Mouse (Mus musculus): ENCODE results near the gene Urb2. TPM values are rescaled to one million over a fixed set of nuclear protein-coding genes. Genes with fewer than 3 reads are reported as not detected.
"Not testable (repeated sequence)": the region's sequence is repeated elsewhere in the genome, so short reads cannot be mapped to it uniquely, and the experiment has no call there.

Urb2 gene
- polyA plus RNA-seq, 1 experiment from 2014 or later, result 3.6 TPM

GRCm38 (mm10) chr8:123990277-123991049 is 30.8 kb upstream of the Urb2 start:
- H3K27me3 ChIP-seq (replicated peaks), result no peaks in the 10 kb centered on the region
- H3K4me2 ChIP-seq, result no peak overlapping the region
- H3K36me3 ChIP-seq, result peaks cover 6% of the 10 kb centered on the region; the same call in 1 of the 2 replicates
- peaks cover 9% of the 10 kb centered on the region; the same call in 1 of the 2 replicates for H3K4me1 ChIP-seq
- H3K9me3 ChIP-seq, result no peaks in the 10 kb centered on the region
- peak overlapping the region; percentile 26; the same call in 1 of the 2 replicates for H3K27ac ChIP-seq
- H3K9ac ChIP-seq, result no peak overlapping the region
- ATAC-seq (ENCODE audit: insufficient read depth, low FRiP score, low read depth), result peak; percentile 15; the same call in 1 of the 2 replicates
- WGBS, result 71% methylated on average over 13 of the region's 13 CpGs
- H3K4me3 ChIP-seq (replicated peaks), result no peak overlapping the region

DNA sequence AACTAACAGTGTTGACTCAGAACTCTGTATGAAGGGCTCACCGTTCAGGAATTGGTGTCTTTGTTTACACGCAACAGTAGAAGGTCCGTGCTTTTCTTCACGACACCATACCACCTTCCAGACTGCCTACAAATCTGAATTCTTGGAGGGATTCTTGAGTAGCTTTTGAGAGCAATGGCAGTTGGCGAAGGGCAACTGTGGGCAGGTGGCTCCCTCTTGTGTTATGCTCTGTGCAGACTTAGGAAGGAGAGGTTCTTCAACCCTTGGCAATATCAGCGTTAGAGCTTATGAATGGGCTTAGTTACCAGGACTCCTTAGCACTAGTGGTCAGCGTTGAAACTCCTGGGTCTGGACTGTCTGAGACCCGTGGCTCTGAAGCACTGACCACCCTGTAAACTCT is 28.7 kb upstream of the Urb2 start:
- no peak overlapping the region for H3K9ac ChIP-seq
- peaks cover 15% of the 10 kb centered on the region for H3K36me3 ChIP-seq
- H3K27ac ChIP-seq, result 0 out of 2 replicates have a peak overlapping the region, but pooled peaks have one; percentile 40
- H3K9me3 ChIP-seq, result no peaks in the 10 kb centered on the region
- no peaks in the 10 kb centered on the region for H3K27me3 ChIP-seq (replicated peaks)
- WGBS, result 77% methylated on average over 8 of the region's 8 CpGs
- no peak overlapping the region for H3K4me3 ChIP-seq (replicated peaks)
- H3K4me2 ChIP-seq, result no peak overlapping the region
- no peak for ATAC-seq (ENCODE audit: insufficient read depth, low FRiP score, low read depth)
- peaks cover 9% of the 10 kb centered on the region; the same call in 1 of the 2 replicates for H3K4me1 ChIP-seq

GRCm38 (mm10) chr8:123993597-123993996 is 27.7 kb upstream of the Urb2 start:
- H3K9ac ChIP-seq, result no peak overlapping the region
- H3K4me3 ChIP-seq (replicated peaks), result no peak overlapping the region
- H3K27me3 ChIP-seq (replicated peaks), result no peaks in the 10 kb centered on the region
- WGBS, result 69% methylated on average over 5 of the region's 5 CpGs
- no peaks in the 10 kb centered on the region for H3K9me3 ChIP-seq
- H3K27ac ChIP-seq, result peak overlapping the region; percentile 84
- H3K36me3 ChIP-seq, result peaks cover 19% of the 10 kb centered on the region
- H3K4me2 ChIP-seq, result no peak overlapping the region
- peak; percentile 25; the same call in 1 of the 2 replicates for ATAC-seq (ENCODE audit: insufficient read depth, low FRiP score, low read depth)
- 0 out of 2 replicates have a peak, but pooled peaks cover 9% of the 10 kb centered on the region for H3K4me1 ChIP-seq

GRCm38 (mm10) chr8:123993997-123994396 is 27.3 kb upstream of the Urb2 start:
- 0 out of 2 replicates have a peak, but pooled peaks cover 9% of the 10 kb centered on the region for H3K4me1 ChIP-seq
- 60% methylated on average over 3 of the region's 3 CpGs for WGBS
- peaks cover 20% of the 10 kb centered on the region for H3K36me3 ChIP-seq
- H3K4me2 ChIP-seq, result no peak overlapping the region
- H3K27me3 ChIP-seq (replicated peaks), result no peaks in the 10 kb centered on the region
- H3K27ac ChIP-seq, result peak overlapping the region; percentile 85
- ATAC-seq (ENCODE audit: insufficient read depth, low FRiP score, low read depth), result peak; percentile 79
- H3K9ac ChIP-seq, result no peak overlapping the region
- no peak overlapping the region for H3K4me3 ChIP-seq (replicated peaks)
- no peaks in the 10 kb centered on the region for H3K9me3 ChIP-seq

DNA sequence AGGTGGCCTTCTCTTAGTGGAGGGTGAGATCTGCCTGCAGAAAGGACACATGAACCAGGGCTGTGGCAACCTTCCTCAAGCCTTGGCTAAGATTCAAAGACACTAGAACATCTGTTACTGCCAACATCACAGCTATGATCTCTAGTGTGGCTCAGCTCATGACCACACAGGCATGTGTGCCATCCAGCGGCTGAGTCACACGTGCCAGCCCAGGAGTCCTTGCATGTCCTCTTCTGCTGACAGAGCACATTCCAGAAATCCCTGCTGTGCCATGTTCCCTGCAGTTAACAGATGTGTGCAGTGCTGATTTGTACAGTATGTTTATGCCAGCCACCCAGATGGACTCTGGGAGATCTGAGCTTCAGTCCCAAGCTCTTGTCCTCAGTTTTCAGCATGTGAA is 21.7 kb upstream of the Urb2 start:
- H3K27ac ChIP-seq, result no peak overlapping the region
- no peak for ATAC-seq (ENCODE audit: insufficient read depth, low FRiP score, low read depth)
- WGBS, result 93% methylated on average over 2 of the region's 2 CpGs
- H3K4me3 ChIP-seq (replicated peaks), result no peak overlapping the region
- peaks cover 40% of the 10 kb centered on the region for H3K36me3 ChIP-seq
- no peaks in the 10 kb centered on the region for H3K27me3 ChIP-seq (replicated peaks)
- H3K9ac ChIP-seq, result no peak overlapping the region
- H3K9me3 ChIP-seq, result no peaks in the 10 kb centered on the region
- H3K4me1 ChIP-seq, result no peaks in the 10 kb centered on the region
- H3K4me2 ChIP-seq, result no peak overlapping the region

DNA sequence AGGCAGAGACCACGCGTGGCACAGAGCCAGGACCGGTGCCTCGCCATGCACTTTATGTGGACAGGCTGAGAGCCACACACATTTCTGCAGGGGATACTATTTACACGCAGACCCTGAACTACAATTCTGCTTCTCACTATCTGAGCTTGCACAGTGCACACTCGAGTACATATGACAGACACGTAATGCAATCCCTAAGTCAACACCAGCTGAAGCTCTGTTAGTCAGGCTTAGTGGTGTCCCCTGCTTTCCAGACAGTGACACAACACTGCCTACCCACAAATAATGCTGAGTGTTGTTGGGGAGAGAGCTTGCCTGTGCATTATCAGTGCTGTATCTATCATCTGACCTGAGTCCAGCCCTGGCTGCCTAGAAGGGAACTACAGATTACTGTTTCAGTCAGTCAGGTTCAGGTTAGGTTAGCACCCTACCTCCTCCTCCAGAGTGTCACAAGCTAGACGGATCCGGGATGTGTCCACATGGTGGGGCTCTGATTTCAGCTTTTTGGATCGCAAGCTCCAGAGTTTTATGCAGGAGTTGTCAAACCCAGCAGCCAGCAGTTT is 18.7 kb upstream of the Urb2 start:
- no peak overlapping the region for H3K9ac ChIP-seq
- H3K4me1 ChIP-seq, result no peaks in the 10 kb centered on the region
- ATAC-seq (ENCODE audit: insufficient read depth, low FRiP score, low read depth), result no peak
- peaks cover 52% of the 10 kb centered on the region for H3K36me3 ChIP-seq
- no peaks in the 10 kb centered on the region for H3K27me3 ChIP-seq (replicated peaks)
- H3K4me3 ChIP-seq (replicated peaks), result no peak overlapping the region
- H3K9me3 ChIP-seq, result no peaks in the 10 kb centered on the region
- no peak overlapping the region for H3K4me2 ChIP-seq
- H3K27ac ChIP-seq, result no peak overlapping the region
- 88% methylated on average over 10 of the region's 10 CpGs for WGBS

- Histone ChIP-seq H3K36me3 (peaks cover 52% of the 10 kb centered on the region), H3K4me3 (replicated peaks) (no peak overlapping the region), H3K9ac (no peak overlapping the region), H3K4me1 (no peaks in the 10 kb centered on the region), H3K27ac (no peak overlapping the region), H3K9me3 (no peaks in the 10 kb centered on the region), H3K27me3 (replicated peaks) (no peaks in the 10 kb centered on the region), H3K4me2 (no peak overlapping the region)
- whole genome bisulfite sequencing, result 75% methylated on average over 6 of the region's 6 CpGs
- no peak for ATAC-seq (ENCODE audit: insufficient read depth, low FRiP score, low read depth)
These were observed 13.5 kb upstream of the Urb2 start for GRCm38 (mm10) chr8:124007829-124008228.

- H3K4me2 ChIP-seq, result no peak overlapping the region
- no peaks in the 10 kb centered on the region for H3K9me3 ChIP-seq
- no peak overlapping the region for H3K27ac ChIP-seq
- no peak overlapping the region for H3K9ac ChIP-seq
- H3K36me3 ChIP-seq, result peaks cover 24% of the 10 kb centered on the region
- no peak for ATAC-seq (ENCODE audit: insufficient read depth, low FRiP score, low read depth)
- no peaks in the 10 kb centered on the region for H3K27me3 ChIP-seq (replicated peaks)
- WGBS, result 68% methylated on average over 3 of the region's 3 CpGs
- peaks cover 6% of the 10 kb centered on the region; the same call in 1 of the 2 replicates for H3K4me1 ChIP-seq
- no peak overlapping the region for H3K4me3 ChIP-seq (replicated peaks)
These were observed 9.7 kb upstream of the Urb2 start for GRCm38 (mm10) chr8:124011580-124011979.

DNA sequence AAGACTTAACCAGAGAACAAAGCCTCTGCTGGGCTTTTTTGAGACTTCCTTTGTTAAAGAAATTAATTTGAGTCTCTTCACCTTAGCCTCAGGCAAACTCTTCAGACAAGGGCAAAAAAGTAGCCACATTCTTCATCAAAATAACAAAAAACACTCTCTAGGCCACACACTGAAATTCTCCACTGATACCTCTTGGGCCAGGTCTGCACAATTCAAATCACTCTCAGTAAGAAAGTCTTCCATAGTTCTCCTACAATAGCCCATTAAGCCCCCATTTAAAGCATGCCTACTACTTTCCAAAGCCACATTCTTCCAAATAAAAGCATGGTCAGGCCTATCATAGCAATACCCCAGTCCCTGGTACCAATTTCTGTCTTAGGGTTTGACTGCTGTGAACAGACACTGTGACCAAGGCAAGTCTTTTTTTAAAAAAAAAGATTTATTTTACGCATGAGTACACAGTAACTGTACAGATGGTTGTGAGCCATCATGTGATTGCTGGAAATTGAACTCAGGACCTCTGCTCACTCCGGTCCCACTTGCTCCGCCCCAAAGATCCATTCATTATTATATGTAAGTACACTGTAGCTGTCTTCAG is 9.2 kb upstream of the Urb2 start:
- Histone ChIP-seq H3K36me3 (peaks cover 19% of the 10 kb centered on the region), H3K27me3 (replicated peaks) (no peaks in the 10 kb centered on the region), H3K4me1 (peaks cover 6% of the 10 kb centered on the region; the same call in 1 of the 2 replicates), H3K9ac (no peak overlapping the region), H3K9me3 (no peaks in the 10 kb centered on the region), H3K4me2 (no peak overlapping the region), H3K4me3 (replicated peaks) (no peak overlapping the region), H3K27ac (no peak overlapping the region)
- ATAC-seq (ENCODE audit: insufficient read depth, low FRiP score, low read depth), result no peak
- WGBS, result 95% methylated on average over 3 of the region's 3 CpGs

GRCm38 (mm10) chr8:124014299-124014698 is 7.0 kb upstream of the Urb2 start:
- 86% methylated on average over 7 of the region's 7 CpGs for WGBS
- ATAC-seq (ENCODE audit: insufficient read depth, low FRiP score, low read depth); H3K4me2 ChIP-seq; H3K27ac ChIP-seq; H3K27me3 ChIP-seq (replicated peaks); H3K36me3 ChIP-seq; H3K9me3 ChIP-seq; H3K4me3 ChIP-seq (replicated peaks); H3K9ac ChIP-seq: not testable (repeated sequence)
- peaks cover 11% of the 10 kb centered on the region for H3K4me1 ChIP-seq

DNA sequence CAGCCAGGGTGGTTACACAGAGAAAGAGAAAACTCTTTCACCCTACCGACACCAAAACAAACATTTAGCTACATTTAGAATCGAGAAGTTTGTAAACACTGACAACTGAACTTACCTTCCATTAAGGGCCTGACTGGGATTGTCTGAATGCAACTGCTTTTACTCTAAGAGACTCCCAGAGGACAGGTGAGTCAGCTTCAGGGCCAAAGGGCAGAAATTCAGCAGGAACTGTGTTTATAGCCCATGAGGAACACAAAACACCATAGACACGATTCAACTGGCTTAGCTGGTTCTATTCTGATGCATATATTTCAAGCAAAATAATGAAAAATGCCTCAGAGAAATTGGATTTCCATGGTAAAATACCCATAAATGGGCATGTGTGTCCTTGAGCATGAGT is 6.6 kb upstream of the Urb2 start:
- no peak for ATAC-seq (ENCODE audit: insufficient read depth, low FRiP score, low read depth)
- no peak overlapping the region for H3K4me2 ChIP-seq

DNA sequence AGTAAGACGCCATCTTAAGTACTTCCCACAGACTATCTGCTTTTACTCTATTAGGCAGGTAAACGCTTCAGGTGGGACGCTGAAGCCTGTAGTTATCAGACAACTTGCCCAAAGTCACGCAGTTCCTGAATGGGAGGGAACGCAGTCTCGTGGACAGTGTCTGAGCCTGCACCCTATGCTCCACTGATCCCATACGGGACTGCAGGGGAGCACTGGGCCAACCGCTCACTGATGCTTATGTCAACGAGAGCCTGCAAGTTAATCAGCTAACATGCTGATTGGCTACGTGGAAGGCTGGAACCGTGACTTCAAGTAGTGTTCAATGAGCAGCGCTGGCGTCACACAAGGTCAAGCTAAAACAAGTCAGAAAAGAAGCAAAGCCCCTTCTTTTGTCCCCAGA is 1.5 kb upstream of the Urb2 start:
- whole genome bisulfite sequencing, result 24% methylated on average over 13 of the region's 13 CpGs
- peak; percentile 53 for ATAC-seq (ENCODE audit: insufficient read depth, low FRiP score, low read depth)
- peak overlapping the region; percentile 66 for H3K4me2 ChIP-seq

More for the DNA sequence above, 6.6 kb upstream of the Urb2 start:
- Histone ChIP-seq H3K9me3 (no peaks in the 10 kb centered on the region), H3K9ac (no peak overlapping the region), H3K4me3 (replicated peaks) (no peak overlapping the region), H3K27ac (no peak overlapping the region), H3K27me3 (replicated peaks) (no peaks in the 10 kb centered on the region), H3K4me1 (peaks cover 15% of the 10 kb centered on the region), H3K36me3 (0 out of 2 replicates have a peak, but pooled peaks cover 5% of the 10 kb centered on the region)
- WGBS, result 52% methylated on average over 3 of the region's 3 CpGs

More for the DNA sequence above, 1.5 kb upstream of the Urb2 start:
- Histone ChIP-seq H3K27ac (peak overlapping the region; percentile 53; the same call in 1 of the 2 replicates), H3K9me3 (no peaks in the 10 kb centered on the region), H3K27me3 (replicated peaks) (no peaks in the 10 kb centered on the region), H3K4me1 (peaks cover 22% of the 10 kb centered on the region), H3K4me3 (replicated peaks) (peak overlapping the region; percentile 90), H3K36me3 (0 out of 2 replicates have a peak, but pooled peaks cover 5% of the 10 kb centered on the region), H3K9ac (peak overlapping the region; percentile 73; the same call in 1 of the 2 replicates)
